Mouse (Mus musculus): Measurements from ENCODE around the gene Bfsp2. TPM values are rescaled to one million over a fixed set of nuclear protein-coding genes. Genes with fewer than 3 reads are reported as not detected.

The Bfsp2 gene
- polyA plus RNA-seq, 1 experiment from 2014 or later: 0.74 TPM

DNA sequence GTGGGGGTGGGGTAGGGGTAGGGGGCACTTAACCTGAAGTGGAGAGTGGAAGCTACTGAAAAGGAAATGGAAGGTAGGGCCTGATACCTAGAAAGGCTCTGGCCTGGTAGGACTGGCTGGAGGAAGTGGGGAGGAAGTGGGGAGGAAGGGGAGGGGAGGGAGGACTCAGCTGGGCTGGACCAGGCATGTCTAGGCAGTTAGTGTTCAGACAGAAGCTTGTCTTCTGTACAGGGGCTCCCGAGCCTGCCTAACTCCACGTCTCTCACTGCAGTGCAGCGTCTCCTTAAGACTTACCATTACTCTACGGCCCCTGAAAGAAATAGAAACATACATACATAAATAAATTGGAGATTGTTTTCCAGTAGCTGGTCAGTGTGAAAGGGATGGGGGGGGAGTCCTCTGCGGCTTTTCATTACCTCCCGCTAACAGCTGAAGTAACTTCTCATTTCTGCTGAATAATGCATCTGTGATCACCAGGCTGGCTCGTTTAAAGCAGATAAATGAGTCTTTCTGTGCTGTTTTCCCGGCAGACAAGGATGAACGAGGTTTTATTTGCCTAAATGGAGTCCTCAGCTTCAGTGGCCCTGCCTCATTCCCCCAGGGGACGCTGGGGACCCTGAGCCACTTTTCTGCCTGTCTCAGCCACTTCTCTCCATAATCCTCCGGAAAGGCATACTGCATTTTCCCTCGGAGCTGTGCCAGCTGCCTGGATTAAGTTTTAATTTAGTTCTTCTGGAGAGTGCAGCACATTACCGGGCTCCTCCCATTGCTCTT lies 6.1 kb downstream of the Bfsp2 start:
- H3K4me3 ChIP-seq: no peak overlapping the region
- no peaks in the 10 kb centered on the region for H3K36me3 ChIP-seq
- H3K27ac ChIP-seq: no peak overlapping the region; the same call in 1 of the 2 replicates
- H3K9me3 ChIP-seq: no peaks in the 10 kb centered on the region
- WGBS: 53% methylated on average over 13 of the region's 13 CpGs
- peaks cover 50% of the 10 kb centered on the region for H3K4me1 ChIP-seq
- no peak for DNase-seq (ENCODE audit: low spot score)
- no peaks in the 10 kb centered on the region for H3K27me3 ChIP-seq (ENCODE audit: insufficient read depth, poor library complexity, severe bottlenecking)

GRCm38 (mm10) chr9:103471784-103472183 lies 8.4 kb downstream of the Bfsp2 start:
- DNase-seq (ENCODE audit: low spot score): no peak
- H3K27me3 ChIP-seq (ENCODE audit: insufficient read depth, poor library complexity, severe bottlenecking): no peaks in the 10 kb centered on the region
- H3K4me1 ChIP-seq: peaks cover 48% of the 10 kb centered on the region
- no peaks in the 10 kb centered on the region for H3K9me3 ChIP-seq
- WGBS: 35% methylated on average over 11 of the region's 11 CpGs
- no peaks in the 10 kb centered on the region for H3K36me3 ChIP-seq
- no peak overlapping the region for H3K4me3 ChIP-seq
- H3K27ac ChIP-seq: no peak overlapping the region

DNA sequence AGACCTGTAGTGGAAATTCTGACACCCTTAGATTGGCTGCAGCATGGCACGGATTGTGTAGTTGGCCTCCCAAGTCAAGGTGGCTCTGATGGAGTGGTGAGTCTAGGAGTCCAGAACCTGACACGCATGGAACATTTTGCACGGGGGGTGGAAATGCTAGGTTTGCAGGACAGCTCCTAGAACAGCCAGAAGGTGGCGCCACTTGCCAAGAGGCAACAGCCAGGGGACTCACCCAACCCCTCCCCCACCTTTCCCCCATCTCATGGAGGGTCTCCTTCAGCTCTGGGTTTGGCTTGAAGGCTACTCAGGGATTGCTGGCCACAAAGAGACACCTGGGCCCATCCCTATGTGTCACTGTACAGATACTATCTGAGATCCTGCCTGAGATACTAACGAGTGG lies 10.7 kb downstream of the Bfsp2 start:
- H3K4me3 ChIP-seq: no peak overlapping the region
- H3K9me3 ChIP-seq: no peaks in the 10 kb centered on the region
- peaks cover 39% of the 10 kb centered on the region for H3K4me1 ChIP-seq
- H3K27me3 ChIP-seq (ENCODE audit: insufficient read depth, poor library complexity, severe bottlenecking): no peaks in the 10 kb centered on the region
- whole genome bisulfite sequencing: 67% methylated on average over 5 of the region's 5 CpGs
- no peaks in the 10 kb centered on the region for H3K36me3 ChIP-seq
- DNase-seq (ENCODE audit: low spot score): no peak
- no peak overlapping the region for H3K27ac ChIP-seq

GRCm38 (mm10) chr9:103468911-103469310 lies 11.3 kb downstream of the Bfsp2 start:
- peaks cover 33% of the 10 kb centered on the region for H3K4me1 ChIP-seq
- H3K9me3 ChIP-seq: no peaks in the 10 kb centered on the region
- 70% methylated on average over 7 of the region's 7 CpGs for WGBS

DNA sequence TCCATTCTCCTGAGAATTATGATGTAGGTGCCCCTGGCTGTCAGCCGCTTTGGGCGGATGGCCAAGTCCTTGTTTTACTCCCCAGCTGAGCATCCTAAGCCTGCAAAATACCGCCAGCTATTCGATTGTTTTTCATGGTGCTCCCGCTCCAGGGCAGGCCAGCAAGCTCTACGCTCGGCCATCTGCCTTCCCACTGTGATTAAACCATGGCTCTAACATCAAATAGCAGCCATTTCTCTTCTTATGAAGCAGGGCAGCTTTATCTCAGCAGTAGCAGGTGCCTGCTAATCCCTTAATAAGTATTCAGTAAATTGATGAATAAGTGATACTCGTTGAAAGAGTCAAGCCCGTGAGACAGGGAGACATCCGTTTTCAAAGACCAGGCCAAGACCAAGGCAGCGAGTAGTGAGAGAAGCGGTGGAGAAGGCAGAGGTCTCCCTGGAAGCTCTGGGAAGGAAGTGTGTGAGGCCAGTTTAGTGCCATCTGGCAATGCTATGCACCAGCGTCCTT lies 14.5 kb downstream of the Bfsp2 start:
- Histone ChIP-seq H3K4me1 (peaks cover 11% of the 10 kb centered on the region), H3K36me3 (no peaks in the 10 kb centered on the region), H3K9me3 (no peaks in the 10 kb centered on the region), H3K27me3 (ENCODE audit: insufficient read depth, poor library complexity, severe bottlenecking) (0 out of 2 replicates have a peak, but pooled peaks cover 6% of the 10 kb centered on the region), H3K4me3 (no peak overlapping the region), H3K27ac (no peak overlapping the region)
- no peak for DNase-seq (ENCODE audit: low spot score)
- 77% methylated on average over 13 of the region's 13 CpGs for WGBS

More at GRCm38 (mm10) chr9:103468911-103469310, 11.3 kb downstream of the Bfsp2 start:
- no peak overlapping the region for H3K4me3 ChIP-seq
- no peak overlapping the region for H3K27ac ChIP-seq
- DNase-seq (ENCODE audit: low spot score): no peak
- H3K36me3 ChIP-seq: no peaks in the 10 kb centered on the region
- H3K27me3 ChIP-seq (ENCODE audit: insufficient read depth, poor library complexity, severe bottlenecking): no peaks in the 10 kb centered on the region

DNA sequence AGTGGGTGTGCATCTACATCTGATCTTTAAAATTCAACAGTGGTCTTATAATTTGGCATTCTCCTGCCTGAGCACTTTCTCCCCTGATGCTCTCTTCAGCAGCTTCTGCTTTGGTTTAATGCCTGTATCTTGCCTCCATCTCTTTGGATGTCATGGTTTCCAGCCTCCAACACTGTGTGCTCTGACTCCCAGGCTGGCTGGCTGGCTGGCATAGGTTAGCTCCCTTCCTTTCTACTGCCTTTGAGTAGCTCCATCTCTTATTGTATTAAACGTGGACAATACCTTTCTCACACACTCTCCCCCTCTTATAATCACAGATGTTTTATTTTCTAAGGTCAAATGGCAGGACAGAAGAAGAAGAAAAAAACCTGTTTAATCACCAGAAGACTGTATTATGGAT lies 14.9 kb downstream of the Bfsp2 start:
- Histone ChIP-seq H3K27me3 (ENCODE audit: insufficient read depth, poor library complexity, severe bottlenecking) (0 out of 2 replicates have a peak, but pooled peaks cover 7% of the 10 kb centered on the region), H3K4me1 (peaks cover 7% of the 10 kb centered on the region; the same call in 1 of the 2 replicates), H3K27ac (no peak overlapping the region), H3K36me3 (no peaks in the 10 kb centered on the region), H3K4me3 (no peak overlapping the region), H3K9me3 (no peaks in the 10 kb centered on the region)
- WGBS: 54% methylated on average over 1 of the region's 1 CpGs
- DNase-seq (ENCODE audit: low spot score): no peak

GRCm38 (mm10) chr9:103463833-103464232 lies 16.4 kb downstream of the Bfsp2 start:
- Histone ChIP-seq H3K9me3 (no peaks in the 10 kb centered on the region), H3K4me1 (no peaks in the 10 kb centered on the region), H3K27me3 (ENCODE audit: insufficient read depth, poor library complexity, severe bottlenecking) (0 out of 2 replicates have a peak, but pooled peaks cover 7% of the 10 kb centered on the region), H3K36me3 (no peaks in the 10 kb centered on the region), H3K27ac (no peak overlapping the region), H3K4me3 (no peak overlapping the region)
- DNase-seq (ENCODE audit: low spot score): no peak
- WGBS: 80% methylated on average over 6 of the region's 6 CpGs

DNA sequence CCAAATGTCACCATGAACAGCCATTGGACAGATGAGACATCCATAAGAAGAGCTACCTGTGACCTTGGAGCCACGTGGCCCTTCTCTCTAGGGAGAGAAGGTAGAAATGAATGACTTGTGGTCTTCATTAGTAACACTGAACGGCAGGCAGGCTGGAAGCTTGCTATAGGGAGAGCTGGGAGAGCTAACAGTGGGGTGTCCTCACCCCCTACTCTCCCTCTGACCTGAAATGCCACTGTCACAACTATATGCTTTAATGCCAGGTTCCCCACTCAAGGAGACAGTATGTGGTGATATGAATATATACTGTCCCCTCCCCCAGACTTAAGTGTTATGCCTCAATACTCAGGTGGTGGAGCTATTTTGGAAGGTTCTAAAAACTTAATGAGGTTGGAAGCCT lies 20.4 kb downstream of the Bfsp2 start:
- no peaks in the 10 kb centered on the region for H3K9me3 ChIP-seq
- H3K27ac ChIP-seq: no peak overlapping the region
- no peaks in the 10 kb centered on the region for H3K36me3 ChIP-seq
- no peak for DNase-seq (ENCODE audit: low spot score)
- H3K4me1 ChIP-seq: no peaks in the 10 kb centered on the region
- 61% methylated on average over 2 of the region's 2 CpGs for WGBS
- no peak overlapping the region for H3K4me3 ChIP-seq
- H3K27me3 ChIP-seq (ENCODE audit: insufficient read depth, poor library complexity, severe bottlenecking): 0 out of 2 replicates have a peak, but pooled peaks cover 7% of the 10 kb centered on the region

DNA sequence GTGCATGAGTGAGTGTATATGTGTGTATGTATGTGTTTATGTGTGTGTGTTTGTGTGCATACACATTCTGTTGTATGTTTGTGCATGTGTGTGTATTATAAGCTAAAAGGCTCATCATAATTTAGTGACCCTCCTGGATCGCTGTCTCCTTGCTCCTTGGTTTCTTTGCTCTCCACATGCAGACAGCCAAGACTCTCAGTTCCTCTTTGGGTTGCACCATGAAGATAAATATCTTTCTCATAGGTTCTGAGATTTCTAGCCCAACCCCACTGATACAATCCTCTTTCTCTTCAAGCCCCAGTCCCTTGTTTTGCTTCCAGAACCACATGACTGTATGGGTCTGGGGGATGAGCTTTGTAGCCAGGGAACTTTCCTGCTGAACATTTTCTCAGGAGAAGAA lies 20.9 kb downstream of the Bfsp2 start:
- WGBS: 96% methylated on average over 1 of the region's 1 CpGs
- Histone ChIP-seq H3K9me3 (no peaks in the 10 kb centered on the region), H3K4me3 (no peak overlapping the region), H3K27me3 (ENCODE audit: insufficient read depth, poor library complexity, severe bottlenecking) (0 out of 2 replicates have a peak, but pooled peaks cover 7% of the 10 kb centered on the region), H3K36me3 (no peaks in the 10 kb centered on the region), H3K27ac (no peak overlapping the region), H3K4me1 (no peaks in the 10 kb centered on the region)
- no peak for DNase-seq (ENCODE audit: low spot score)

DNA sequence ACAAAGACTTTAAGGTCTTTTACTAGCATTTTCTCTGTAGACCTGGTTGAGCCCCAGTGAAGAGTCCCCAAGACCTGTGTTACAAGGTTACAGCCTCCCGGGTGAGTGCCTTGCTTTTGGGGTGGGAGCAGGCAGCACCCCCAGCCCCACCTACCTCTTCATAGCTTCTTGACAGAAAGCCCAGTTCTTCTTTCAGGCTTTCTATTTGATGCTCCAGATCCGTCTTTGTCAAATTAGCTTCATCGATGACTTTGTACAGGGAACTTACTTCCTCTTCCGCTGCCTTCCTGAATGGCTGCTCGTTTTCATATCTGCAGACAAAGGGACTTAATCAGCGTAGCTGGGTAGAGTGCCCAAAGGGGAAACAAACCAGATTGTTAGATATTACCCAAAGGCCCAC lies 30.6 kb downstream of the Bfsp2 start:
- no peak for DNase-seq (ENCODE audit: low spot score)
- Histone ChIP-seq H3K4me3 (no peak overlapping the region), H3K27ac (no peak overlapping the region), H3K9me3 (no peaks in the 10 kb centered on the region), H3K4me1 (no peaks in the 10 kb centered on the region), H3K27me3 (ENCODE audit: insufficient read depth, poor library complexity, severe bottlenecking) (no peaks in the 10 kb centered on the region), H3K36me3 (no peaks in the 10 kb centered on the region)
- WGBS: 75% methylated on average over 6 of the region's 6 CpGs

DNA sequence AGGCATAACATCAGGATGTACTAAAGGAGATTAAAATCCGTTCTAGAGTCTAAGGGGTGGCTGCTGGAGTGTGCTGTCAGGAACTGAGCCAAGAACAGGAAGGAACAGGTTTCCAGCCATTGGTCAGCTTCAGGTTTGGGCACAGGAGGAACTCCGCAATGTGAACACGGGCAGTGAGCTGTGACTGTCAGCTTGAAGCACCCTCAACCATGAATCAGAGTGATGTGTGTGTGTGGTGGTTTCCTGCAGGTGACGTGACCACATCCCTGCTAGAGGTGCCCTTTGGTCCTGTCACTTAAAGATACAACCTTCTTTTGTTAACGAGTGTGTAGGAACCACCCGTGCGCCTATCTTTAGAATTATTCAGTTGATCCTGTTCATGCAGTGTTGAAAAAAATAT lies 31.1 kb downstream of the Bfsp2 start:
- no peaks in the 10 kb centered on the region for H3K4me1 ChIP-seq
- no peak overlapping the region for H3K4me3 ChIP-seq
- no peak overlapping the region for H3K27ac ChIP-seq
- WGBS: 75% methylated on average over 7 of the region's 7 CpGs
- H3K27me3 ChIP-seq (ENCODE audit: insufficient read depth, poor library complexity, severe bottlenecking): no peaks in the 10 kb centered on the region
- DNase-seq (ENCODE audit: low spot score): no peak
- no peaks in the 10 kb centered on the region for H3K36me3 ChIP-seq
- H3K9me3 ChIP-seq: 0 out of 2 replicates have a peak, but pooled peaks cover 4% of the 10 kb centered on the region

GRCm38 (mm10) chr9:103444656-103445055 lies 35.6 kb downstream of the Bfsp2 start:
- Histone ChIP-seq H3K36me3 (no peaks in the 10 kb centered on the region), H3K27ac (no peak overlapping the region), H3K4me3 (no peak overlapping the region), H3K9me3 (0 out of 2 replicates have a peak, but pooled peaks cover 4% of the 10 kb centered on the region), H3K27me3 (ENCODE audit: insufficient read depth, poor library complexity, severe bottlenecking) (no peaks in the 10 kb centered on the region), H3K4me1 (peaks cover 19% of the 10 kb centered on the region)
- DNase-seq (ENCODE audit: low spot score): no peak
- 80% methylated on average over 5 of the region's 5 CpGs for WGBS

DNA sequence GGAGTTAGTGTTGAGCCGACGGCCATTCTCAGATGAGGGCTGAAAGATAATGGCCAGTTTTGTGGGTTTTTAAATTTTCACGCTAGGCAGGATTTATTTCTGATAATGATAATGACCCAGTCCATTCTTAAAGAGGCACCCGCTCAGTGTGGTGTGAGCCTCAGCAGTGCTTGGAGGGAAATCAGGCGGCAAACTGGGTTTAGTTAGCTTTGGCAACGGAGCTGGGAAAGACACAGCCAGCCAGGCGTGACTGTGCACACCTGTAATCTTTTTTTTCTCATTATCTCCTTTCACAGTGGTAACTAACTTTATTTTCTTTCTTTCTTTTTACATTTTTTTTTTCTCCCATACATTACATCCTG lies 36.4 kb downstream of the Bfsp2 start:
- WGBS: 81% methylated on average over 7 of the region's 7 CpGs
- H3K27ac ChIP-seq: no peak overlapping the region
- H3K9me3 ChIP-seq: 0 out of 2 replicates have a peak, but pooled peaks cover 4% of the 10 kb centered on the region
- no peaks in the 10 kb centered on the region for H3K36me3 ChIP-seq
- no peak for DNase-seq (ENCODE audit: low spot score)
- H3K4me1 ChIP-seq: peaks cover 19% of the 10 kb centered on the region
- no peaks in the 10 kb centered on the region for H3K27me3 ChIP-seq (ENCODE audit: insufficient read depth, poor library complexity, severe bottlenecking)
- no peak overlapping the region for H3K4me3 ChIP-seq
